Mouse (Mus musculus) 416B (cell line): ENCODE measurements around the gene Lin7b.
"Not testable (repeated sequence)": the region's sequence is repeated elsewhere in the genome, so short reads cannot be mapped to it uniquely, and the experiment has no call there.

Experiments used
- DNase-seq: peaks from one replicate; pipeline ENCODE4 v3.0.0; 2011; ENCODE audit warnings: low read depth

Lin7b gene

GRCm38 (mm10) chr7:45395578-45396336, 25.4 kb upstream of the Lin7b start, which contains the start of gene Snrnp70:
Snrnp70 (minus strand) TSS chr7:45395742.
- peak; percentile 100 for DNase-seq

- DNase-seq = no peak
Measured at GRCm38 (mm10) chr7:45395129-45395541, 24.8 kb upstream of the Lin7b start.

GRCm38 (mm10) chr7:45386077-45386476, 15.7 kb upstream of the Lin7b start:
- no peak for DNase-seq

- DNase-seq = no peak
Measured at GRCm38 (mm10) chr7:45376057-45376456, 5.7 kb upstream of the Lin7b start.

GRCm38 (mm10) chr7:45374620-45375019, 4.2 kb upstream of the Lin7b start:
- peak; percentile 43 for DNase-seq

GRCm38 (mm10) chr7:45372371-45372770, 2.0 kb upstream of the Lin7b start:
- DNase-seq = peak; percentile 23

GRCm38 (mm10) chr7:45369836-45370474, 428 bp downstream of the Lin7b start:
- no peak for DNase-seq

- no peak for DNase-seq
Measured at GRCm38 (mm10) chr7:45369022-45369745, 1.2 kb downstream of the Lin7b start.

GRCm38 (mm10) chr7:45368178-45368577, 2.2 kb downstream of the Lin7b start:
- DNase-seq = no peak

- peak; percentile 97 for DNase-seq
Measured at GRCm38 (mm10) chr7:45367020-45367880, 3.1 kb downstream of the Lin7b start.

GRCm38 (mm10) chr7:45366652-45367019, 3.7 kb downstream of the Lin7b start, which contains the start of gene Ppfia3:
Ppfia3 (minus strand) TSS chr7:45367019.
- DNase-seq = no peak

- DNase-seq = no peak
Measured at GRCm38 (mm10) chr7:45365742-45366651, 4.4 kb downstream of the Lin7b start.

GRCm38 (mm10) chr7:45363983-45364382, 6.4 kb downstream of the Lin7b start:
- no peak for DNase-seq

GRCm38 (mm10) chr7:45362801-45363200, 7.6 kb downstream of the Lin7b start:
- DNase-seq = peak; percentile 51

GRCm38 (mm10) chr7:45361243-45361804, 9.1 kb downstream of the Lin7b start:
- DNase-seq = no peak

GRCm38 (mm10) chr7:45360404-45361125, 9.8 kb downstream of the Lin7b start:
- no peak for DNase-seq

GRCm38 (mm10) chr7:45359081-45359480, 11.3 kb downstream of the Lin7b start:
- not testable (repeated sequence) for DNase-seq

- no peak for DNase-seq
Measured at GRCm38 (mm10) chr7:45356087-45356486, 14.3 kb downstream of the Lin7b start.

- no peak for DNase-seq
Measured at GRCm38 (mm10) chr7:45355318-45356020, 14.9 kb downstream of the Lin7b start.
